Mouse (Mus musculus): ENCODE data around the gene Ralgps1.

- no peak for TF ChIP-seq CTCF (IDR thresholded peaks at IDR 0.05; ENCODE audit: extremely low read depth, insufficient read length, insufficient replicate concordance, low read depth, low read length)
- TF ChIP-seq POLR2A (IDR thresholded peaks at IDR 0.05; ENCODE audit: low read depth, low read length): no peak
Observed at GRCm38 (mm10) chr2:33100536-33100935, 270.8 kb downstream of the Ralgps1 start.
